Mouse (Mus musculus) c-Kit-positive CD71-positive TER-119-positive erythroid progenitor cells, embryonic 14.5 days (primary cell): ENCODE data around the gene Ctbs.
A peak's percentile ranks its signal among the peaks of the same experiment; 100 is the strongest.
"Not testable (repeated sequence)": the region's sequence is repeated elsewhere in the genome, so short reads cannot be mapped to it uniquely, and the experiment has no call there.

Experiments
- DNase-seq: peaks from one replicate; pipeline ENCODE4 v3.0.0-alpha.2; 2013; ENCODE audit warnings: low spot score

Gene Ctbs

DNA sequence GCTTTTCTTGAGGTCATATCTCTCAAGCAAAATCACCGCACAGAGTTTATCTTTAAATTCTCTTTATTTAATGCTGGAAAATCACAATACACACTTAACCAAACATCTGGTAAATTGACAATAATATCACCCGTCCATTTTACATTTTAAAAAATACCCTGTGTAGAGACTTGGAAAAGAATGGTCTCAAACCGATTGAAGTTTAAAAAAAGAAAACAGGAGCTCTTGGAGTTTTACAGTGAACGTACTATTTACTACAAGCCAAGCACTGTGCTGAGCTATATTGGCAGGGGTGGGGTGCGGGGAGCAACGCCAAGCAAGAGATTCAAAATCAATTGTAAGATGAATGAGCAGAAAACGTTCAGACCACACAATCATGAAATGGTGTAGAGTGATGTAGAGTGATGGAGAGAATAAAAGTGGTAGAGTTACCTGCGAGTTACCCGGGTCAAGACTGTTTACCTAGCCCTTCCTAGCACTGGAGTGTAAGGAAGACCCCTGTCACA is at the start of gene Ctbs:
Gene Ctbs (plus strand): TSS at position 51 of the 506 bp plus-strand sequence.
- peak; percentile 16 for DNase-seq

DNA sequence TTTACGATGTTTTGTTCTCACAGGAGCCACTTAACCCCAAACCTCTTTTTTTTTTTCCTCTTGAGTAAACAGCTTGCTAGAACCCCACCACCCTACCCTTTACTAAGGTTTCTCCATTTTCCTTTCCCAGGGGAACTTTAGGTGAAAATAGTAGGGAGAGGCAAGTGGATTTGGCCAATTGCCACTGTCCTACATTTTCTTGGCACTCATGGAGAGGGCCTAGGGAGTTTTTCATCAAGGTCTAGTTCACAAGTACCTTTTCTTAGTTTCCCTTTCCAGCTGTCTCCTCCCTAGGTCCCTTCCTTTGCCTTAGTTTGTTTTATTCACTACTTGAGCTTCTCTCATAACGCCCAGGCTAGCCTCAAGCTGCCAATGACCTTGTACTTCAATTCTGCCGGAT is 45.8 kb upstream of the Ctbs start:
- no peak for DNase-seq

DNA sequence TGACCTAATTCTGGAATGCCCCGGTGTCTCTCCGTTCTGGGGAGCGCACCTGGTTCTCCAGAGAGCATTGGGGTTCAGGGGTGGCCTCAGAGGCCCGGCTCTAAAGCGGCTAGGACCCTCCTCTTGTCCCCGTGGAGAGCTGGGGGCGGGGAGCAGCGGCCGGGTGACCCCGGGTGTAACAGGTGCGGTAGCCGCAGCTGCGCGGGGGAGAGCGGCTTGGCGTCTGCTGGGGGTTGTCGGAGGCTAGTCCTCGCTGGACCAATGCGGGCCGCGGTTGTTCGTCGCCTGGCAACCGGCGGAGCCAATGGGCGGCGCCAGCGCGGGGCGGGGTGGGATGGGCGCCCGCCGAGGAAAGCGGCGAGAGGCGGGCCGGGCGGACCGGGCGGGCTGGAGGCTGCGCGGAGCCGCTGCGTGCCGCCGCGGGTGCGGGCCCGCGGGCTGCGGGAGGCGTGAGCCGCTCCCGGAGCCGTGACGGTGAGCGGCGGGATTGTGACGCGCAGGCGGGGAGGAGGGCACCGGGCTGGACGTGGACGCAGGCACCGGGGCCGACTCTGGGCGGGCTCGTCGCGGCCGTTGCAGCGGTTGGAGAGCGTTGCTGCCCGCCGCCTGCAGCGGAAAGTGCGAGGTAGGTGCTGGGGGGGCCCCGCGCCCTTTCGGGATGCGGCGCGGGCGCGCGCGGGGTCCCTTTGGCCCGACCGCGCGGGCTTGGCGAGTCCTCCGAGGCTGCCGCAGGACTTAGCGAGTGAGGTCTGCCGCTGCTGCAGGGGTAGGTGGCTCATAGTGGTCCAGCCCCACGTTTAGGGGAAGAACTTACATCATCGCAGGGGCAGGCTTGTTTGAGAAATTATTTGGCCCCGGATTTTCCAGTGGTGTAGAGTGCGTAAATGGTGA is 45.0 kb upstream of the Ctbs start, which contains the start of gene Ssx2ip:
Gene Ssx2ip (plus strand): TSS at position 332 of the 891 bp plus-strand sequence.
- peak; percentile 91 for DNase-seq

DNA sequence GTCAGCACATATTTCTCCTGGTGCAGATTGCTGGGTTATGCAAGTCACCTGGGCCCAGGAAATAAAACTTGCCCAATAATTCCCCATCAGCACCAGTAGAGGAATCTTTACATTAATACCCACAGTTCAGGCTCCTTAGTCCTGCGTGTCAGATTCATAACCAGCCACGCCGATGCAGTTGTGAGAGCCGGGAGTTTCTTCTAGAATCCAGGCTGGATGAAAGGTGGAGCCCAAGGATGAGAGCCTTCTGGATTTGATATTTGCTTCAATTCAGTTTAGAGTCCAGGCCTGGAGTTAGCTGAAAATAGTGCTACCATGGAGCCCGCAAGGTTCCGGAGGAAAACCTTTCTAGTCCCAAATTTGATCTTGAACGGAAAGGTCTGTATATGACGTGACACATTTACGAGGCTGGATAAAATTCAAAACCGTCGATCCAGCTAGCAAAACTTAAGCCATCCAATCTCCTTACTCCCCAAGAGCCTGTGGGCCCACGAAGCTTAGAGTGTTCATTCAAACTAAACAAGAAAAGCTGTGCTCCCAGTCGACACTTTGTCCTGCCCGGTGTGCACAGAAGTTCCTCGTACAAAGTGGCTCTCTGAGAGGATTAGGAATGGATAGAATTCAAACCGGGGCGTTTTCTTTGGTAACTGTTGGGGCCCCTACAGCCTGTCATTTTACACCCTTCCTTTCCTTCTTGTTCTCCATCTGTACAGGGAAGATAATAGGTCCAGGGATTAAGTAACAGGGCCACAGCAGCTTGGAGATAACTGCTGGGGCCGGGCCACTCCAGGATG is 44.2 kb upstream of the Ctbs start:
- peak; percentile 86 for DNase-seq

DNA sequence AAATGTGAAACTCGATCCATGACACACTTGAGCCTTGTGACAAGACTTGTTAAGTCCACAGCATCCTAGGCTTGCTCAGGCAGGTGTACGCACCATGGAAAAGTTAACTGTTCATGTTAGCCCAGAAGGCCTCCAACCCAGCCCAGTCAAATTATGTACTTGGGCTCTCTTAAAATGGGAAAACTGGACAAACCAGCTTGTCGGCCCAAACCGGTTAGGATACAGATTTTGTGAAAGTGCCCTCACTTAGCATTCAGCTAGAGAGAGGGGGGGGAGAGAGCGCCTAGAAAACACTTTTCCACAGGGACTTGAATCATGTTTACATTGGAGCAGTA is 43.6 kb upstream of the Ctbs start:
- DNase-seq: no peak

DNA sequence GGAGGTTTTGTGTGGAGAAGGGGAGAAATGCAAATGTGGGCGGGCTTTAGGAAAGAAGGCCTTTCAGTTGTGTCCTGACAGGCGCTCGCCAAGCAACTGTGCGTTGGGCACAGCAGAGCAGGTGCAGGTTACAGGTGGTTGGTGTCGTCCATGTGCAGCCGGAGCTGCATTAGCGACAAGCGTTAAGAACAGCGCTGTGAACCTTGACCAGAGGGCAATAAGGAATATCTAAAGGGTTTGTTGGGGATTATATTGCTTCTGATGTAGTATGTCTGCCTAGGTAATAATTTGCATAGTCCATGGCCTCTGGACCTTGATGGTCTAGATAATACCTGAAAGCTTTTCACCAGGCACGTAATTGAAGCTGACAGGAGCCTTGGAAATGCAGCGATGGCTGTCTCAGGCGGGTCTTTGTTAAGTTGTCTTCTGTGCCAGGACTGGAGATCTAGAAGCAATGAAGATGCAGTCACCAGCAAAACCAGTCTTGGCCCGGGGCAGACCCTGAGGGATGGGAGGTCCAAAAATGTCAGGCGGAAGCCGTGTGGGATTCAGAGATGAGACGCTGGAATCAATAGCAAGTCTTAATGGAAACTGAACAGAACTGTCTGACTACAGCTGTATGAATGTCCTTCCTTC is 42.4 kb upstream of the Ctbs start:
- no peak for DNase-seq

DNA sequence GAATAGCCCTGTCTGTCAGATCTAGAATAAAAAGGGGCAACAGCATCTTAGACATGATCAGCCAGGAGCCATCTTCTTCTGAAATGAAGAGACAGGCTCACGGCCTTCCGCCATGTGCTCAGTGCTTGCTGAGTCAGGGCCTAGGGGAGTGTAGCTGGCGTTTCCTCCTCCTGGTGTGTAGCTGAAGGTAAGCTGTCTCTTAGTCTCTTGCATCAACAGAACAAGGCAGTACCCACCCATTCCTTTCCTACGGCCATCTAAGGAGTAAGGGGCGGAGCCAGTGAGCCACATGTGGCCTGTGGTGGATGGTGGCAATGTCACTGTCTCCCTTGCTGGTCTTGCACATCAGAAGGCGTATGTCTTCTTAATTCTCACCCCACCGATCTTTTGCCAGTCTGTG is 39.5 kb upstream of the Ctbs start:
- DNase-seq: no peak

DNA sequence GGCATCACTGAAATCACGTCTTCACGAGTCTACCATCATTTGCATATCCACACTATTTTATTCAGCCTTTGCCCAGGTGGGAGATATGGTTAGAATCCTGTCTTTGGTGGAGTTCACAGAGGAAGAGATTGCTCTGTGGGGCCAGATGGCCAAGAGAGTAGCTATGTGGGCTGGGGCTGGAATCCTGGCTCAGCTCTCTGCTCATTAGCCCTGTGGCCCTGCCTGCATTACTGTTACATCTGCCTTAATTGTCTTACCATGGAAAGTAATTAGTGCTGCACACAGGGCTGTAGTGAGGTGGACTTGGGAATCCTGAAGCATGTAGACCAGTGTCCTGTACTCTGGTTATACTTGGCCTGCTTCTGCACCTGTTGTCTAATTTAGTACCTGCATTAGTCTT is 37.6 kb upstream of the Ctbs start:
- no peak for DNase-seq

DNA sequence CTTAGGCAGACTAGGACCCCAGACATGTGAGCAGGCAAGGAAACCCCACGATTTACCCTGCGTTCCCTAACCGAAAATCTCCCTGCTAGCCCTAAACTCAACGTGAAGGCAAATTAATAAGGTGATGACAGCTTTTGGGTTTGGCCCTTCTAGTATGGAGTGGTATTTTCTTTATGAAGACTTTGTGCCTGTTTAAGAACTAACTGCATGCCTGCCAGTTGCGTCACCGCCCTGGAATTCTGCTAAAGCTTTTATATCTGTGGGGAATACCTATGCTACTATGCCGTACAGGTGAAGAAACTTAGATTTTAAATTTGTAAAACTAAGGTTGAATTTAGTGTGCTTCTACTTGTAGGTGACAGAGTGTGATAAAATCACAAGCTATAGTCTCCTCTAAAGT is 37.1 kb upstream of the Ctbs start:
- no peak for DNase-seq

DNA sequence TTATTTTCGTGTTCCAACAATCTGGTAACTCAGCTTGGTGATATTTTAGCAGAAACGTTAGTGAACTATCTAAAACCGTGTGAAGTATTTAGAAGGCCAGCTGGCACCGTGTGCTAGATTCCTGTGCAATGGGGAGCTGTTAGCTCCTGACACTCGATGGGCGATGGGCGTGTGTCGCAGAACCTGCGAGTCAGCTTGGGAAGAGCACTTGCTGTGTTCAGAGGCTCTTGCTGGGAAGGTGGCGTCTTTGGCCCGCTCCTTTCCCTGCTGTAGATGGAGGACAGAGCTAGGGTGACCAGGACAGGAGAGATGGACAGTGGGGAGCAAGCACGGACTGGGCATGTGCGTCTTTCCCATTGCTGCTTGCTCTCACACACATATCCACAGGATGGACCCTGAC is 36.6 kb upstream of the Ctbs start:
- no peak for DNase-seq

DNA sequence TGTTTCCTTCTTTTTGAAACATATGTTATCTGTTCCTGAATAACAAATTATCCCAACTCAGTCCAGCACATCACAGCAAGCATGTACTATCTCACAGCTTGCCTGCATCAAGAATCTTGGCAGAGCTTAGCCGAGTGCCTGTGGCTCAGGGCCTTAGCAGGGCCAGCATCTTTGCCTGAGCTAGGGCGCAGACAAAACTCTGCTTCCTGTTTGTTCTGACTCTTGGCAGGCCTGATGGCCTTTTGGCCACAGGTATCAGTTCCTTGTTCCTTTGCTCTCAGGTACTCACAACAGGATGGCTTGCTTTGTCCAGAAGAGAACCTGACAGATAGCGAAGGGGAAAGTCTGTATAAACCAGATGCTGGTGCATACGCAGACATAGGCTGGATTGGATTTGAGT is 35.6 kb upstream of the Ctbs start:
- no peak for DNase-seq

DNA sequence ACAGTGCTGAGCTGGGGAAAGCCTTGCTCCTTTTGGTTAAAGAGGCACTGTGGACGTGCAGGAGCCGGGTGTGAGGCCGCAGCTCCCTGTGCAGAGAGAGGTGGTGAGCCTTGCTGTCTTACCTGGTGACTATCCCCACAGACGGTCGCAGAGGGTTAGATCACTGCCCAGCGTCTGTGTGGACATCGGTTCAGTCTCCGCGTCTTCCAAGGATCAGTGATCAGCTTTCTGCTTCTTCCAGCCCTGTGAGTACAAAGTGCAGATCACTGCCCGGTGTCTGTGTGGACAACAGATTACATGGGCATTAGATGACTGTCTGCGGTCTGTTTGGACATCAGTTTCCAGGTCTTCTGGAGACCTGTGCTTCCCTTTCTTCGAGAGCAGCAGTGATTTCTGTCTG is 35.0 kb upstream of the Ctbs start:
- DNase-seq: no peak

DNA sequence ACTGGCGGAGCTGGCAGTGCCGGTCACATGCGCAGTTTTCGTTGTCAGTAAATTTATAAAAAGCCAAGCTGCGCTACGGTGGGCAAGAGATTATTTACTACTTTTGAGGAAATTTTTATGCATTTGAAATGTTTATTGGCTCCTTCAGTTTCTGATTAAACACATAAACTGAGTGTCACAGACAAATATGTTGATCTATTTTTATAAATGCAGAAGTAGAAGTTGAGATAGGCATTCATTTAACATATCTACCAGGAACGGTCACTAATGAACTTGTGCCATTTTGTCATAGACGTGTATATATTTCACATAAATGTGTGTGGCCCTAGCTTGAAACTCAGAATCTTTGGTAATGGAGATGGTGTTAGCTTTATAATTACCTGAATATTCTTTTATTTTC is 31.7 kb upstream of the Ctbs start:
- DNase-seq: no peak

DNA sequence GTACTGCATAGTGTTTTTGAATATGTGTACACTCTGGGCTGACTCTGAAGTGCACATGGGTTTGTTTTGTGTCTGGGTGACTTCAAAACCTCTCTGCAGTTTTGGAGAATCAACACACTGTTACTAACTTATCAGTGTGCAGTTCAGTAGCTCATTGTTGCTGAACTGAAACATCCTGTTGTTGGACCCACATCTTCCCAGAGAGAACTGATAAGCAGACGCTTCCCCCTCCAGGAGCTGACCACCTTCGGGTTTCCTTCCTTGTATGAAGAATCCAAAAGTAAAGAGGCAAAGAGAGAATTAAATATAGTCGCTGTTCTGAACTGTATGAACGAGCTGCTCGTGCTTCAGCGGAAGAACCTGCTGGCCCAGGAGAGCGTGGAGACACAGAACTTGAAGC is 30.7 kb upstream of the Ctbs start:
- DNase-seq: no peak

DNA sequence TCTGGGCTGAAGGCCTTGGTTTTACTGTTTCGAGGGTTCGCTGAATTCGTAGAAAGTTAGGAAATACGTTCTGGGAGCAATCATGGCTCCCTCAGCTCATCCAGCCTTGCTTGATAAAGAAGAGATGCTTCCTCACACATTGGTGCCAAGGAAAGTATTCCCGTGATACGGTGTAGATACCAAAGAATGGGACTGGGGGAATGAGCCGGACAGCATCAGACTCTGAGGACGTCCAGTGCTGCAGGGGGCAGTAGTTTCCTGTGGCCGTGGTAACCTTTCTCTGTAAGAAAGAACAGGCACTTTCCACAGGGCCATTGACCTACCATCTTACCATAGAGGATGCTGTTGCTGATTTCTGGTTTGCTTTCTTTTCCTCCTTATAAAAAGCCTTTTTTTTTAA is 30.1 kb upstream of the Ctbs start:
- no peak for DNase-seq

DNA sequence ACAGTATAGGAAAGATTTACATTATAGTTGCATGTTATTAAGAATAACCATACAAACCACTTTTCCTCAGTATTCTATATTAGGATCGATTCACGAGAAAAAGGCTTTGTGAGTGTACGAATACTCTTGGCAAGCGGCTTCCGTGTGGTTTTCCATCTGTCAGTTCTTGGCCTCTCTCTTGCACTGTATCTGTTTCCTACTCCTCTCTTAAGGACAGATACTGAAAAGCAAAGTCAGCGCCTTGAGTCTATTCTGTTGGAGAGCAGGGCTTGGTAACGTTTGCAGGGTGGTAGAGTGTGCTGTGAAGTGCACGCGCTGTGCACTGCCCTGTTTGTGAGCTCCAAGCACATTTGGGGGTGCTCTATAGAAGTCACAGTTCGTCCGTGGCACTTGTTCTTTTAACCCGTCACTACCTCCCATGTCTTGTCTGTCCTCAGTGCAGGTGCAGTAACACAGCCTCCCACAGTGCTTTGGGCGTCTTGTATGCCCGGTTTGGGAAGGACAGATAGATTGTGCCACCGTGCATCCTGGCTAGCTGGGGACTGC is 29.5 kb upstream of the Ctbs start:
- no peak for DNase-seq

DNA sequence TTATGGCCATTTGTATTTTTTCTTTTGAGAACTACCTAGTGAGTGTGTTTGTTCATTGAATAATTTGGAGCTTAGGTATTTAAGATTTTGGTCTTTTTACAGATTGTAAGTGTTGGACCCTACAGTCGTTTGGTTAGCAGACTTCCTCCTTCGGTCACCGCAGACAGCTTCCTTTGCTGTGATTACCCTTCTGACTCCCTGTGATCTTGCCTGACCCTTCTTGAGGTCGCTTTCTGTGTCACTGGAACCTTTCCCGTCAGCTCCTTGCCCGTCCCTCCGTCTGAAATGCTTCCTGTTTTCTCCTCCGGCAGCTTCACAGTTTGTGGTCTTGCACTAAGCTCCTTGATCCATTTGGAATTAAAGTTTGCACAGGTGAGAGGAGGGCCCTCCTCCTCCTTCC is 27.8 kb upstream of the Ctbs start:
- no peak for DNase-seq

DNA sequence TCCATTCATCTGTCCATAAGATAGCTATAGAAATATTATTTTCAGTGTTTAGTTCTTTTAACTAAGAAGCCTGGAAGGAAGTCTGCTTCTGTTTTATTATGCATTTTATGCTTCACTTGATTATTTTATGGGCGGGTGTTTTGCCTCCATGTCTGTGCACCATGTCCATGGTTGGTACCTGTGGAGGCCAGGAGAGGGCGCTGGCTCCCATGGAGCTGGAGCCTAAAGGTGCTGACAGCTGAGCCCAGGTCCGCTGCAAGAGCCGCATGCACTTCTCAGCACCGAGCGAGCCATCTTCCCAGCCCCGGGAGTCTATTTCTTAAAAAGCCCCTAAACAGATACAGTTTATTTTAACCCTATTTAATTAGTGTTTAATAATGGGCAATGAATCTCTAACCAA is 25.9 kb upstream of the Ctbs start:
- no peak for DNase-seq

DNA sequence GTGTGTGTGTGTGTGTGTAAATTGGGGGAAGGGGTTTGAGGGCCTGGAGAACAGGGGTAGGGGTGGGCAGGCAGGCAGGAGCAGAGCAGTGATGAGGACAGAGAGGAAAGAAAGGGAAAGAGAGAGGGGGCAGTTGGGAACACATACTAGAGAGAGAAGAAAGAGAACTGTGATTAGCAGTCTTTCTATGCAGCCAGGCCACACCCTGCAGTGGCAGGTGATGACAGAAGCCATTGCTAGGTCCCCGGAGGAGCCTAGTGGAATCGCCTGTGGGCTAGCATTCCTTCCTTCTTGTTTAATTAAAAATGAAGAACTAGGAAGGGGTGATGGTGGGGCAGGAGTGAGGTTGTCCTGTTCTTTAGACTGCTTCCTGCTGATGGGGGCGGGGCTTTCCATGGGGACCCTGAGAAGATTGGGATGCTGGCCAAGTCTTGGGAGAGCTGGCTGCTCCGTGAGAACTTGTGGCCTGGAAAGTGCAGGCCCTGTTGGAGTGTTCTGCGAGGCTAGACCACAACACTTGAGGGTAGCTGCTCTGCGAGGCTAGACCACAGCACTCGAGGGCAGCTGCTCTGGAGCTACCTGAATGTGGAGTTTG is 25.2 kb upstream of the Ctbs start:
- no peak for DNase-seq

DNA sequence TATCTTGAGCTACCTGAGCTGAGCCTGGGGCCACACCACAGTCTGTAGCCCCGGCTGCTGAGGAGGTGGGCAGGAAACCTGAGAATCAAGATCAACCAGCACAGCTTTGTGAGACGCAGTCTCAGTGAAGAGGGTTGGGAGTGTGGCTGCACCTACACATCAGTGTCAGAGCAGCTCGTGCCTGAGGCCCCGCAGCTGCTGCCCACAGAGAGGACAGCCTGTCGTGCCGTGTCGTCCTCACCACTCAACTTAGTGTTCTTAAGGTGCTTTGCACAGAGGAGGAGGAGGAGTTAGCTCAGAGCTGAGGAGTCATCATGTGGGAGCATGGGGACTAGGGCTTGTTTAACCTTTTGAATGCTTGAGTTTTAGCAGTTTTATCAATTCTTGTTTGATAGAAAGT is 23.7 kb upstream of the Ctbs start:
- no peak for DNase-seq

DNA sequence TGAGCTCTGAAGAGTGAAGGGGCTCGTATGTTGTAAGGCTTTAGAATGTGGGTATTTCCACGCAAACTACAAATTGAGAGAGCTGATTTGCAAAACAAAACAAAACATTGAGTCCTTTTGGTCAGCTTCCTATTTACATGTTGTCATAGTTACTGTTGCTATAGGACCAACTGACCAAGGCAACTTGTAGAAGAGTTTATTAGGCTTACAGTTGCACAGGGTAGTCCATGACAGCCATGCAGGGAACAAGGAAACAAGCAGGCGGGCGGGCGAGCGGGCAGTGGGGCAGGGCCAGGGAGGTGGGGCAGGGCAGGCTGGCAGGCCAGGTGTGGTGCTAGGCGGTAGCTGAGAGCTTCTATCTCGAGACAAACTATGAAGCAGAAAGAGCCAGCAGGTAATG is 23.1 kb upstream of the Ctbs start:
- DNase-seq: no peak

DNA sequence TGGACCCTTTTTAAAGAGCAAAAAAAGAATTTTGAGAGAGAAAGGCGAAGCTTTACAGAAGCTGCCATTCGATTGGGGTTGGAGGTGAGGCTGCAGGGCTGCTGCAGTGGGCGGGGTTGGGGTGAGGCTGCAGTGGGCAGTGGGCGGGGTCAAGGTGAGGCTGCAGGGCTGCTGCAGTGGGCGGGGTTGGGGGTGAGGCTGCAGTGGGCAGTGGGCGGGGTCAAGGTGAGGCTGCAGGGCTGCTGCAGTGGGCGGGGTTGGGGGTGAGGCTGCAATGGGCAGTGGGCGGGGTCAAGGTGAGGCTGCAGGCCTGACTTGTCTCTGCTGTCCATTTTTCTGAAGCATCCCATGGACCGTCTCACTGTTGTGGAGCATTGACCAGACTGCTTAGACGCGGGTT is 16.5 kb upstream of the Ctbs start:
- not testable (repeated sequence) for DNase-seq
